Comparison of ENCODE assay signal across 8 mouse cellular contexts in the genomic region with DNA sequence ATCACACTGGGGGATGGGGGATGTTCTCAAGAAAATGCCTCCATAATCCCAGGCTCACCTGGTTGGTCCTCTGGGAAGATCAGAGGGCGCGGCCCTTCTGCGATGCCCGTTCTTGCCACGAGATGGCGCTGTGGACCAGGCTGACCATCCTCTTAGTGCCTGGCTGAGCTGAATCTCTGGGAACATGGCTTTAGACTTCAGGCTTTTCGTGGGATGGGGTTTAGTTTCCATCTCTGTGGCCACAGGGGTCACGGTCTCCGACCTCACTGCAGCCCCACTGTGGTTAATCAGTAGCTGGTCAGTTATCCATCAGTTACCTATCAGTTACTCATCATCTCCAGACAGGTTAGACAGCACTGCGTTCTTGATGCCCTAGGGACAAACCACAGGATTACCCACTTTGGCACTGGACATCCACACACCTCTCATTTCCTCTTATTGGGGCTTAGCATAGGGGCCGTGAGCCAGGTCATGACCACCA.
DNase-seq lines count a peak whose midpoint lies in the region; ATAC-seq and TF ChIP-seq lines count a peak whose summit lies in the region.

No protein-coding gene starts in this region.

- no peak overlapping the region for H3K9ac ChIP-seq in intestine, embryonic 14.5 days (ENCODE audit: low read length)

- peak; percentile 88 for DNase-seq in adrenal gland, adult 18-20 months (ENCODE audit: low spot score in 2 of 2)
- peak; percentile 73 for DNase-seq in gastrocnemius, adult 2 months
- DNase-seq in intestine, embryonic 14.5 days (ENCODE audit: low spot score), result peak; percentile 99
- DNase-seq in left cerebral cortex, postnatal 25 days (ENCODE audit: low spot score in 2 of 2), result peak; percentile 73 to 75
- peak; percentile 83 for DNase-seq in mesoderm, embryonic 11.5 days (ENCODE audit: low read depth, low spot score)
- DNase-seq in right cerebral cortex, postnatal 4 days, result peak; percentile 87

- H3K27ac ChIP-seq in gastrocnemius, adult 2 months, result no peak overlapping the region
- no peak overlapping the region for H3K27ac ChIP-seq in intestine, embryonic 14.5 days (ENCODE audit: low read depth)

- WGBS in intestine, embryonic 14.5 days, result 8% methylated on average over 11 of the region's 11 CpGs

- ATAC-seq in common myeloid progenitor, adult 5-6 weeks (replicated peaks; ENCODE audit: low read depth, poor library complexity, severe bottlenecking), result peak; percentile 67
- ATAC-seq in intestine, embryonic 14.5 days (replicated peaks; ENCODE audit: low FRiP score, low TSS enrichment, low read depth), result peak; percentile 48
- ATAC-seq in erythroid progenitor cell, adult 5-6 weeks (replicated peaks; ENCODE audit: low FRiP score, poor library complexity, severe bottlenecking), result no peak

- no peaks in the 10 kb centered on the region for H3K36me3 ChIP-seq in intestine, embryonic 14.5 days (ENCODE audit: control insufficient read depth, insufficient read depth, low read length)

- intact Hi-C loops in gastrocnemius, adult 2 months (cut with DNase I), result loop anchor here (2.0 kb wide), 2 partner anchors 619 to 823 kb away; no protein-coding TSS in a partner anchor
- intact Hi-C loops in left cerebral cortex, postnatal 25 days (cut with DNase I), result loop anchor here (2.0 to 10.0 kb wide), 3 partner anchors 531 to 727 kb away; no protein-coding TSS in a partner anchor

- no peak overlapping the region for H3K4me2 ChIP-seq in intestine, embryonic 14.5 days (ENCODE audit: low read length)

- no peak; the same call in 1 of the 2 replicates for TF ChIP-seq CTCF in gastrocnemius, adult 2 months (IDR thresholded peaks at IDR 0.05)

- H3K9me3 ChIP-seq in intestine, embryonic 14.5 days (ENCODE audit: control insufficient read depth, low read length), result no peaks in the 10 kb centered on the region

- no peaks in the 10 kb centered on the region for H3K27me3 ChIP-seq in intestine, embryonic 14.5 days (replicated peaks; ENCODE audit: control insufficient read depth, insufficient read depth, low read length)

- no peak overlapping the region for H3K4me3 ChIP-seq in gastrocnemius, adult 2 months
- H3K4me3 ChIP-seq in intestine, embryonic 14.5 days (ENCODE audit: low read depth, low read length), result no peak overlapping the region

- H3K4me1 ChIP-seq in intestine, embryonic 14.5 days (replicated peaks; ENCODE audit: control insufficient read depth, insufficient read depth, low read length), result peaks cover 23% of the 10 kb centered on the region
